Comparison of ENCODE assay signal across 14 mouse cellular contexts in the genomic region with DNA sequence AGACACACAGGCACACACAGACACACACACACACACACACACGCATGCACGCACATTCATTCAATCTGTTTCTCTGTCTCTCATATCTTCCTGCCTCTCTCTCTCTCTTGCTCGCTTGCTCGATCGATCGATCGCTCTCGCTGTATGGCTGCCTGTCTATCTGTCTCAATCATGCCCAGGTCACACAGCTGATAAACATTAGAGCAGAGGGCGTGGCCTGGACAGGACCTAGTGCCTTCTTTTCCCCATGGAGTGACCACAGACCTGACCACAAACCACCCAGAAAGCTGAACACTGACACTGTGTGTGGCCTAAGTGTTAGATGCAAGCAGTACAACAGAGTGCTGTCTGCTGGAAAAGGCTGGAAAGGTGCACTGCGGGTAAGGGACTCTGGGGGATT.
A peak's percentile ranks its signal among the peaks of the same experiment; 100 is the strongest.
DNase-seq lines count a peak whose midpoint lies in the region; ATAC-seq lines count a peak whose summit lies in the region.
"Had no signal": no experiment of that assay in that cellular context is flagged by ENCODE, and none has a peak within 500 bp of the region (broad histone marks: within the 10 kb centered on the region; RNA-seq: fewer than 3 reads in every experiment).

No protein-coding gene starts in this region.

- no peak overlapping the region for H3K4me3 ChIP-seq in heart, embryonic 13.5 days
- no peak overlapping the region for H3K4me3 ChIP-seq in embryonic facial prominence, embryonic 13.5 days
- H3K4me3 ChIP-seq in liver, embryonic 13.5 days (replicated peaks), result no peak overlapping the region
- H3K4me3 ChIP-seq: myocyte had no signal

- H3K4me1 ChIP-seq in heart, embryonic 13.5 days, result peaks cover 45% of the 10 kb centered on the region
- peaks cover 6% of the 10 kb centered on the region; the same call in 1 of the 2 replicates for H3K4me1 ChIP-seq in embryonic facial prominence, embryonic 13.5 days
- peaks cover 34% of the 10 kb centered on the region for H3K4me1 ChIP-seq in liver, embryonic 13.5 days (replicated peaks)

- H3K9me3 ChIP-seq in heart, embryonic 13.5 days, result no peaks in the 10 kb centered on the region
- H3K9me3 ChIP-seq in embryonic facial prominence, embryonic 13.5 days, result no peaks in the 10 kb centered on the region
- H3K9me3 ChIP-seq in liver, embryonic 13.5 days (replicated peaks), result no peaks in the 10 kb centered on the region

- H3K4me2 ChIP-seq in heart, embryonic 13.5 days, result no peak overlapping the region
- no peak overlapping the region for H3K4me2 ChIP-seq in embryonic facial prominence, embryonic 13.5 days
- no peak overlapping the region for H3K4me2 ChIP-seq in liver, embryonic 13.5 days
- H3K4me2 ChIP-seq: hindbrain, embryonic 14.5 days had no signal

- peaks cover 44% of the 10 kb centered on the region for H3K36me3 ChIP-seq in heart, embryonic 13.5 days
- peaks cover 7% of the 10 kb centered on the region; the same call in 1 of the 2 replicates for H3K36me3 ChIP-seq in embryonic facial prominence, embryonic 13.5 days
- no peaks in the 10 kb centered on the region for H3K36me3 ChIP-seq in liver, embryonic 13.5 days

- no peaks in the 10 kb centered on the region for H3K27me3 ChIP-seq in heart, embryonic 13.5 days (replicated peaks)
- no peaks in the 10 kb centered on the region for H3K27me3 ChIP-seq in embryonic facial prominence, embryonic 13.5 days
- H3K27me3 ChIP-seq in liver, embryonic 13.5 days, result no peaks in the 10 kb centered on the region

- no peak overlapping the region for H3K9ac ChIP-seq in heart, embryonic 13.5 days
- peak overlapping the region; percentile 21; the same call in 1 of the 2 replicates for H3K9ac ChIP-seq in embryonic facial prominence, embryonic 13.5 days
- H3K9ac ChIP-seq in liver, embryonic 13.5 days, result no peak overlapping the region
- H3K9ac ChIP-seq: hindbrain, embryonic 14.5 days had no signal

- no peak for ATAC-seq in heart, embryonic 13.5 days (ENCODE audit: extremely low read depth, insufficient number of reproducible peaks, low FRiP score, low TSS enrichment)
- no peak for ATAC-seq in embryonic facial prominence, embryonic 13.5 days (ENCODE audit: insufficient number of reproducible peaks, insufficient read depth, low FRiP score, low TSS enrichment, low read depth)
- ATAC-seq in liver, embryonic 13.5 days (ENCODE audit: low read depth), result 0 out of 2 replicates have a peak, but pooled peaks have one; percentile 25

- WGBS in heart, embryonic 13.5 days, result 71% methylated on average over 10 of the region's 10 CpGs
- 72% methylated on average over 10 of the region's 10 CpGs for WGBS in embryonic facial prominence, embryonic 13.5 days
- 29% methylated on average over 10 of the region's 10 CpGs for WGBS in liver, embryonic 13.5 days (ENCODE audit: insufficient replicate concordance)

- DNase-seq in heart, adult 9 months (ENCODE audit: low spot score in 2 of 2), result no peak
- DNase-seq in 3T3-L1 (ENCODE audit: low read depth, low spot score), result peak; percentile 51
- no peak for DNase-seq in liver, embryonic 13.5 days
- DNase-seq in layer of hippocampus, postnatal 14 days (ENCODE audit: low spot score in 2 of 2), result no peak
- no peak for DNase-seq in cerebellum, adult 8-10 months
- DNase-seq: adrenal gland, postnatal 36 days; kidney, adult 8-10 months; lung, adult 18-20 months; right cerebral cortex, adult 18-20 months; thymus, postnatal 4 days had no signal

- H3K27ac ChIP-seq in heart, embryonic 13.5 days (replicated peaks), result peak overlapping the region; percentile 41
- 0 out of 2 replicates have a peak overlapping the region, but pooled peaks have one; percentile 1 for H3K27ac ChIP-seq in embryonic facial prominence, embryonic 13.5 days
- H3K27ac ChIP-seq in liver, embryonic 13.5 days, result no peak overlapping the region
- H3K27ac ChIP-seq: hindbrain, embryonic 14.5 days had no signal
